Mouse (Mus musculus) liver, embryonic 12.5 days (tissue): ENCODE measurements at regions not wholly inside any gene's neighbourhood (a gene's known extent, or its start where the extent isn't known, plus 50 kb on each side); places are given as distances from the start of the nearest gene placed in this dataset.

Experiments
- ATAC-seq: fragments of 200-750 bp; cut with Nextera tagmentation; 2 replicates; pipeline ENCODE4 v1.8.0; 2017; ENCODE audit warnings: moderate number of reproducible peaks, mild to moderate bottlenecking, moderate library complexity
- H3K27ac ChIP-seq: fragments of 300-500 bp; sonication (generic); 2 replicates; pipeline ENCODE4 v1.5.1; 2016; ENCODE audit warnings: mild to moderate bottlenecking
- H3K27me3 ChIP-seq: fragments of 300-500 bp; sonication (generic); replicated peaks from 2 replicates; pipeline ENCODE4 v1.6.1; 2016; ENCODE audit warnings: mild to moderate bottlenecking, moderate library complexity
- H3K36me3 ChIP-seq: fragments of 300-500 bp; sonication (generic); 2 replicates; pipeline ENCODE4 v1.6.1; 2016; ENCODE audit warnings: mild to moderate bottlenecking, moderate library complexity
- H3K4me1 ChIP-seq: fragments of 300-500 bp; sonication (generic); 2 replicates; pipeline ENCODE4 v1.6.1; 2016
- H3K4me2 ChIP-seq: fragments of 300-500 bp; sonication (generic); 2 replicates; pipeline ENCODE4 v1.6.1; 2016; ENCODE audit warnings: mild to moderate bottlenecking, moderate library complexity
- H3K4me3 ChIP-seq: fragments of 300-500 bp; sonication (generic); 2 replicates; pipeline ENCODE4 v1.5.1; 2016; ENCODE audit warnings: mild to moderate bottlenecking, moderate library complexity
- H3K9ac ChIP-seq: fragments of 300-500 bp; sonication (generic); 2 replicates; pipeline ENCODE4 v1.6.1; 2016; ENCODE audit warnings: mild to moderate bottlenecking, moderate library complexity
- H3K9me3 ChIP-seq: fragments of 300-500 bp; sonication (generic); replicated peaks from 2 replicates; pipeline ENCODE4 v1.6.1; 2016; ENCODE audit warnings: mild to moderate bottlenecking, moderate library complexity
- WGBS: fragments of 180-500 bp; shearing (Covaris S2); methylation state at CpG from one replicate; pipeline ENCODE4 v1.1.7; 2016; ENCODE audit not compliant: insufficient replicate concordance; 5-methylcytosine and 5-hydroxymethylcytosine counted together

- Histone ChIP-seq H3K9ac (no peak overlapping the region), H3K27ac (no peak overlapping the region), H3K4me3 (no peak overlapping the region), H3K27me3 (no peaks in the 10 kb centered on the region), H3K4me2 (no peak overlapping the region), H3K4me1 (peaks cover 6% of the 10 kb centered on the region; the same call in 1 of the 2 replicates), H3K36me3 (no peaks in the 10 kb centered on the region), H3K9me3 (no peaks in the 10 kb centered on the region)
- 51% methylated on average over 19 of the region's 19 CpGs for WGBS
- 0 out of 2 replicates have a peak, but pooled peaks have one; percentile 48 for ATAC-seq
Measured at GRCm38 (mm10) chr5:77464851-77465548, 57.2 kb upstream of the Igfbp7 start.

GRCm38 (mm10) chr5:77459896-77460717 lies 52.3 kb upstream of the Igfbp7 start:
- peaks cover 8% of the 10 kb centered on the region; the same call in 1 of the 2 replicates for H3K4me1 ChIP-seq
- WGBS, result under 1% methylated on average over 28 of the region's 29 CpGs

More at GRCm38 (mm10) chr5:77459896-77460717, 52.3 kb upstream of the Igfbp7 start:
- H3K9me3 ChIP-seq, result no peaks in the 10 kb centered on the region
- H3K4me3 ChIP-seq, result peak overlapping the region; percentile 59
- peak overlapping the region; percentile 71 for H3K4me2 ChIP-seq
- H3K36me3 ChIP-seq, result no peaks in the 10 kb centered on the region
- H3K9ac ChIP-seq, result peak overlapping the region; percentile 57; the same call in 1 of the 2 replicates
- peak; percentile 80 for ATAC-seq
- H3K27ac ChIP-seq, result 0 out of 2 replicates have a peak overlapping the region, but pooled peaks have one; percentile 12
- 0 out of 2 replicates have a peak, but pooled peaks cover 3% of the 10 kb centered on the region for H3K27me3 ChIP-seq
